Mouse (Mus musculus): ENCODE results near the gene Olfr843.

Olfr843 gene

DNA sequence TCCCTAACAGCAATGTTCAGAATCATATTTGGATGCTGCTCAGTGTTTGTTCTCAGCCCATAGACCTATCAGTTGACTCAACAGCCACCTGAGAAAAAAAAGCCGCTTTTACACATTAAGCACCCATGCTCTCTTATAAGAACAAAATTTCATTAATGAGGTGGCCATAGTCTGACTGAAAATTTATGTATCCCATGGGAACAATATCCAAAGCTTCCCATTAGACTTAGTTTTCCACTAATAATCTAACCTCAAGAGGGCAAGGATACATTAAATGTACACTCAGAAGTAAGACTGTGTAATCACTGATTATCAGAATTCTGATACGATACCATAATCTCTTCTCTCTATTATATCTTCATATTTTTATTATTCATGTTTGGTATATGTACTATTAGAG lies at the start of gene Olfr843:
Olfr843 (minus strand) TSS at position 101 of the 400 bp plus-strand sequence.
- no peak for DNase-seq (ENCODE audit: low spot score in 2 of 2)
